18 mouse cellular contexts compared by ENCODE assay signal in the genomic region with DNA sequence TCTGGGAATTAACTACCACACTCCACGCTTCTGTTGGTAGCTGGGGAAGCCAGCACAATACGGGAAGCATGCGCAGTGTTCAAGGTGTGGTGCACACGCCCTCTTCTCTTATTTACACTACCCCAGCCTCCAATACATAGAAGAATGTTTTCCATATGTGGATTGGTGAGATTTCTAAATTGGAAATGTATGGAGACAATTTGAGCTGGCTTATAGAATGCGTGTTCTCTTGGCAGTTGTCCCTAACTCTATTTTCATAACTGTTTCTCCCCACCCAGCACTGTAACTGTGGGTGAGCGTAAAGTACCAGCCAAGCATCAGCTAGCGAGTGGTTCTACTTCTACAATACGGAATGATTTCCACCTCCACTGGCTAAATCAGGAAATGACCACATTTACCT.
"Had no signal": no experiment of that assay in that cellular context is flagged by ENCODE, and none has a peak within 500 bp of the region (broad histone marks: within the 10 kb centered on the region; RNA-seq: fewer than 3 reads in every experiment).

No protein-coding gene starts in this region.

- H3K9me3 ChIP-seq: liver, embryonic 15.5 days; megakaryocyte, embryonic 14.5 days; midbrain, embryonic 15.5 days; neural tube, embryonic 12.5 days; stomach, embryonic 15.5 days had no signal

- H3K4me2 ChIP-seq: liver, embryonic 11.5 days; liver, embryonic 15.5 days; lung, embryonic 14.5 days; midbrain, embryonic 11.5 days; midbrain, embryonic 15.5 days; neural tube, embryonic 12.5 days; stomach, embryonic 15.5 days had no signal

- ATAC-seq: midbrain, embryonic 15.5 days had no signal

- H3K4me1 ChIP-seq: liver, embryonic 15.5 days; megakaryocyte, embryonic 14.5 days; midbrain, embryonic 15.5 days; neural tube, embryonic 12.5 days; stomach, embryonic 15.5 days had no signal

- H3K9ac ChIP-seq: liver, embryonic 15.5 days; lung, embryonic 14.5 days; midbrain, embryonic 15.5 days; neural tube, embryonic 12.5 days; stomach, embryonic 15.5 days had no signal

- H3K27ac ChIP-seq: kidney, postnatal 0 days; liver, embryonic 15.5 days; macrophage; midbrain, embryonic 15.5 days; neural tube, embryonic 12.5 days; stomach, embryonic 15.5 days had no signal

- H3K27me3 ChIP-seq: liver, embryonic 15.5 days; megakaryocyte, embryonic 14.5 days; midbrain, embryonic 15.5 days; neural tube, embryonic 12.5 days; stomach, embryonic 15.5 days had no signal

- H3K4me3 ChIP-seq: liver, embryonic 15.5 days; midbrain, embryonic 15.5 days; neural tube, embryonic 12.5 days; stomach, embryonic 15.5 days had no signal

- H3K36me3 ChIP-seq: liver, embryonic 15.5 days; midbrain, embryonic 15.5 days; neural tube, embryonic 12.5 days; stomach, embryonic 15.5 days had no signal

- DNase-seq: kidney, adult 11 months; kidney, adult 9 months; kidney, postnatal 36 days; layer of hippocampus, adult 9-11 months; layer of hippocampus, postnatal 36 days; left cerebral cortex, postnatal 4 days; lung, embryonic 14.5 days; lung, postnatal 10 days; thymus, postnatal 4 days had no signal
